Mouse (Mus musculus) cerebral cortex, adult 2 months (tissue): ENCODE measurements around the gene Fam178b.

Source experiments
- WGBS: fragments of 180-500 bp; shearing (Covaris S2); methylation state at CpG from one replicate; pipeline ENCODE4 v1.1.7; 2018; 5-methylcytosine and 5-hydroxymethylcytosine counted together

Gene Fam178b

GRCm38 (mm10) chr1:36672648-36673350 is 10.2 kb downstream of the Fam178b start:
- WGBS: 42% methylated on average over 16 of the region's 16 CpGs

- WGBS: 94% methylated on average over 10 of the region's 10 CpGs
These were observed 11.7 kb downstream of the Fam178b start for GRCm38 (mm10) chr1:36671260-36671659.

GRCm38 (mm10) chr1:36670256-36670655 is 12.7 kb downstream of the Fam178b start:
- WGBS: 78% methylated on average over 4 of the region's 4 CpGs

GRCm38 (mm10) chr1:36668007-36668406 is 15.0 kb downstream of the Fam178b start:
- 84% methylated on average over 4 of the region's 4 CpGs for WGBS

GRCm38 (mm10) chr1:36665934-36666333 is 17.0 kb downstream of the Fam178b start:
- WGBS: 85% methylated on average over 4 of the region's 4 CpGs

GRCm38 (mm10) chr1:36665165-36665723 is 17.7 kb downstream of the Fam178b start:
- WGBS: 93% methylated on average over 11 of the region's 11 CpGs

- WGBS: 61% methylated on average over 4 of the region's 4 CpGs
These were observed 18.5 kb downstream of the Fam178b start for GRCm38 (mm10) chr1:36664457-36664856.

GRCm38 (mm10) chr1:36658621-36659399 is 24.2 kb downstream of the Fam178b start:
- WGBS: 94% methylated on average over 7 of the region's 7 CpGs

GRCm38 (mm10) chr1:36657658-36658415 is 25.1 kb downstream of the Fam178b start:
- WGBS: 82% methylated on average over 4 of the region's 4 CpGs

GRCm38 (mm10) chr1:36656233-36656632 is 26.8 kb downstream of the Fam178b start:
- WGBS: 95% methylated on average over 3 of the region's 3 CpGs

- WGBS: 82% methylated on average over 5 of the region's 5 CpGs
These were observed 27.9 kb downstream of the Fam178b start for GRCm38 (mm10) chr1:36655039-36655438.

- WGBS: 67% methylated on average over 5 of the region's 5 CpGs
These were observed 35.4 kb downstream of the Fam178b start for GRCm38 (mm10) chr1:36647631-36648030.

GRCm38 (mm10) chr1:36646285-36646684 is 36.7 kb downstream of the Fam178b start:
- 55% methylated on average over 3 of the region's 3 CpGs for WGBS

GRCm38 (mm10) chr1:36644615-36645007 is 38.4 kb downstream of the Fam178b start:
- 89% methylated on average over 9 of the region's 9 CpGs for WGBS

- 91% methylated on average over 7 of the region's 7 CpGs for WGBS
These were observed 38.9 kb downstream of the Fam178b start for GRCm38 (mm10) chr1:36643957-36644614.

GRCm38 (mm10) chr1:36635826-36636485 is 47.0 kb downstream of the Fam178b start:
- WGBS: 77% methylated on average over 2 of the region's 2 CpGs

GRCm38 (mm10) chr1:36634940-36635339 is 48.0 kb downstream of the Fam178b start:
- 43% methylated on average over 5 of the region's 5 CpGs for WGBS

GRCm38 (mm10) chr1:36633920-36634319 is 49.1 kb downstream of the Fam178b start:
- WGBS: 73% methylated on average over 5 of the region's 5 CpGs

GRCm38 (mm10) chr1:36632846-36633245 is 50.1 kb downstream of the Fam178b start:
- WGBS: 90% methylated on average over 1 of the region's 1 CpGs

GRCm38 (mm10) chr1:36632090-36632489 is 50.9 kb downstream of the Fam178b start:
- WGBS: 90% methylated on average over 4 of the region's 4 CpGs

GRCm38 (mm10) chr1:36631391-36631790 is 51.6 kb downstream of the Fam178b start:
- 92% methylated on average over 4 of the region's 4 CpGs for WGBS
